Mouse (Mus musculus) stomach, postnatal 0 days (tissue): Measurements from ENCODE around the gene Susd6.
"Not testable (repeated sequence)": the region's sequence is repeated elsewhere in the genome, so short reads cannot be mapped to it uniquely, and the experiment has no call there.

Experiments used
- CTCF ChIP-seq: IDR thresholded peaks from 2 replicates; pipeline ENCODE4 v1.5.1; 2016; ENCODE audit warnings: antibody characterized with exemption, low read depth, mild to moderate bottlenecking, moderate library complexity
- EP300 ChIP-seq: optimal IDR thresholded peaks from 2 replicates; pipeline ENCODE3; 2016; ENCODE audit warnings: antibody characterized with exemption

- not testable (repeated sequence) for TF ChIP-seq CTCF, EP300
These were observed 1.0 kb upstream of the Susd6 start for GRCm38 (mm10) chr12:80789276-80789675.
